Mouse (Mus musculus): ENCODE data around the gene Ttc21a. TPM values are rescaled to one million over a fixed set of nuclear protein-coding genes. Genes with fewer than 3 reads are reported as not detected.

Gene Ttc21a
- polyA plus RNA-seq, 1 experiment from 2014 or later = 0.74 TPM

GRCm38 (mm10) chr9:119943326-119943725, 5.9 kb downstream of the Ttc21a start:
- no peak for ATAC-seq (ENCODE audit: low FRiP score)
- H3K4me1 ChIP-seq = no peaks in the 10 kb centered on the region

GRCm38 (mm10) chr9:119945173-119945900, 7.9 kb downstream of the Ttc21a start:
- WGBS = 78% methylated on average over 12 of the region's 12 CpGs

More at GRCm38 (mm10) chr9:119943326-119943725, 5.9 kb downstream of the Ttc21a start:
- Histone ChIP-seq H3K9ac (replicated peaks) (no peak overlapping the region), H3K4me3 (replicated peaks) (no peak overlapping the region), H3K9me3 (replicated peaks) (no peaks in the 10 kb centered on the region), H3K4me2 (no peak overlapping the region), H3K27me3 (replicated peaks) (no peaks in the 10 kb centered on the region), H3K27ac (replicated peaks) (no peak overlapping the region), H3K36me3 (no peaks in the 10 kb centered on the region)
- WGBS = 75% methylated on average over 1 of the region's 1 CpGs

GRCm38 (mm10) chr9:119948804-119949203, 11.4 kb downstream of the Ttc21a start:
- no peaks in the 10 kb centered on the region for H3K4me1 ChIP-seq
- WGBS = 56% methylated on average over 3 of the region's 3 CpGs

More at GRCm38 (mm10) chr9:119945173-119945900, 7.9 kb downstream of the Ttc21a start:
- Histone ChIP-seq H3K9ac (replicated peaks) (no peak overlapping the region), H3K27me3 (replicated peaks) (no peaks in the 10 kb centered on the region), H3K4me2 (no peak overlapping the region), H3K27ac (replicated peaks) (no peak overlapping the region), H3K4me1 (no peaks in the 10 kb centered on the region), H3K36me3 (no peaks in the 10 kb centered on the region), H3K4me3 (replicated peaks) (no peak overlapping the region), H3K9me3 (replicated peaks) (no peaks in the 10 kb centered on the region)
- ATAC-seq (ENCODE audit: low FRiP score) = no peak

DNA sequence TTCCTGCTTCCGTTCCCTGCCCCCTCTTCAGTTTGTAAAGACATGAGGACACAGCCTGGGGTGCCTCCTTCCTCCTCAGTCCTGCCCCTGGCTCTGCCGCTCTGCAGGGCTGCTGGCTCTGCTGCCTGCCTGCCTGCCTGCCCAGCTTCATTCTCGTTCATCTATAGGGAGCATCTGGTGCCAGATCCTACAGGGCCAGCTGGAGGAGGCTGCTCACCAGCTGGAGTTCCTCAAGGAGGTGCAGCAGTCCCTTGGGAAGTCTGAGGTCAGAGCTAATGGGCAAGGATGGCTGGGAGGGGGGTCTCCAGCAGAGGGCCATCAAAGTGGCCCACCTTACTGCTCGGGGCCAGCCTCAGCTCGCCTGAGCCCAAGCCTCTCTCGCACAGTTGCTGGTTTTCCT, 13.0 kb downstream of the Ttc21a start:
- H3K4me2 ChIP-seq = no peak overlapping the region
- WGBS = 54% methylated on average over 6 of the region's 6 CpGs
- H3K27ac ChIP-seq (replicated peaks) = no peak overlapping the region
- H3K4me3 ChIP-seq (replicated peaks) = no peak overlapping the region
- no peak overlapping the region for H3K9ac ChIP-seq (replicated peaks)
- H3K36me3 ChIP-seq = no peaks in the 10 kb centered on the region
- no peaks in the 10 kb centered on the region for H3K4me1 ChIP-seq
- no peak for ATAC-seq (ENCODE audit: low FRiP score)
- H3K9me3 ChIP-seq (replicated peaks) = no peaks in the 10 kb centered on the region
- H3K27me3 ChIP-seq (replicated peaks) = no peaks in the 10 kb centered on the region

More at GRCm38 (mm10) chr9:119948804-119949203, 11.4 kb downstream of the Ttc21a start:
- Histone ChIP-seq H3K4me3 (replicated peaks) (no peak overlapping the region), H3K4me2 (no peak overlapping the region), H3K27ac (replicated peaks) (no peak overlapping the region), H3K36me3 (no peaks in the 10 kb centered on the region), H3K9me3 (replicated peaks) (no peaks in the 10 kb centered on the region), H3K27me3 (replicated peaks) (no peaks in the 10 kb centered on the region), H3K9ac (replicated peaks) (no peak overlapping the region)
- ATAC-seq (ENCODE audit: low FRiP score) = no peak

- Histone ChIP-seq H3K9me3 (replicated peaks) (no peaks in the 10 kb centered on the region), H3K36me3 (no peaks in the 10 kb centered on the region), H3K4me3 (replicated peaks) (no peak overlapping the region), H3K27me3 (replicated peaks) (no peaks in the 10 kb centered on the region), H3K27ac (replicated peaks) (no peak overlapping the region), H3K4me1 (no peaks in the 10 kb centered on the region), H3K9ac (replicated peaks) (no peak overlapping the region), H3K4me2 (no peak overlapping the region)
- ATAC-seq (ENCODE audit: low FRiP score) = no peak
- WGBS = 91% methylated on average over 9 of the region's 9 CpGs
Observed at GRCm38 (mm10) chr9:119951388-119951787, 14.0 kb downstream of the Ttc21a start.

- Histone ChIP-seq H3K36me3 (no peaks in the 10 kb centered on the region), H3K9ac (replicated peaks) (no peak overlapping the region), H3K9me3 (replicated peaks) (no peaks in the 10 kb centered on the region), H3K27me3 (replicated peaks) (no peaks in the 10 kb centered on the region), H3K4me2 (no peak overlapping the region), H3K4me3 (replicated peaks) (no peak overlapping the region), H3K4me1 (no peaks in the 10 kb centered on the region), H3K27ac (replicated peaks) (no peak overlapping the region)
- WGBS = 86% methylated on average over 9 of the region's 9 CpGs
- no peak for ATAC-seq (ENCODE audit: low FRiP score)
Observed at GRCm38 (mm10) chr9:119958835-119959234, 21.4 kb downstream of the Ttc21a start.

DNA sequence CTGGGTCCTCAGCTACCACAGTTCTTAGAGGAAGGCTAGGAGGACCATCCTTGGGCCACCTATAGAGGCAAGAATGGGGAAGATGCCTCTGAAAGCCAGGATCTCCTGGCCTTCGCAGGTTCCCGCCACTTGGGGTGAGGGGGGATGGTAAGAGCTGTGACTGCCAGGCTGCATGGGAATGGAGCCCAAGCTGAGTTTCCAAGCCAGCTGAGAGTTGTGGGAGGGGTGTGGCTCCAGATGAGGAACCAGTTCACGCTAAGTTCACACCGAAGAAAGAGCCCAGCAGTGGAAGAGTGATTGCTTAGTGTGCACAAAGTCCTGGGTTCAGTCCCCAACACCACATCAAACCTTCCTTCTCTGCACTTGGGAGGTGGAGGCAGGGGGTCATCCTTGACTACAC, 24.8 kb downstream of the Ttc21a start:
- 80% methylated on average over 4 of the region's 4 CpGs for whole genome bisulfite sequencing
- H3K9ac ChIP-seq (replicated peaks) = no peak overlapping the region
- ATAC-seq (ENCODE audit: low FRiP score) = no peak

GRCm38 (mm10) chr9:119962987-119963667, 25.7 kb downstream of the Ttc21a start:
- 13% methylated on average over 21 of the region's 21 CpGs for WGBS
- H3K27me3 ChIP-seq (replicated peaks) = no peaks in the 10 kb centered on the region; the same call in 1 of the 2 replicates
- no peaks in the 10 kb centered on the region for H3K9me3 ChIP-seq (replicated peaks)
- ATAC-seq (ENCODE audit: low FRiP score) = no peak
- no peaks in the 10 kb centered on the region for H3K4me1 ChIP-seq
- H3K36me3 ChIP-seq = no peaks in the 10 kb centered on the region
- H3K9ac ChIP-seq (replicated peaks) = no peak overlapping the region
- no peak overlapping the region for H3K4me3 ChIP-seq (replicated peaks)
- H3K4me2 ChIP-seq = peak overlapping the region; percentile 34; the same call in 1 of the 2 replicates
- no peak overlapping the region for H3K27ac ChIP-seq (replicated peaks)

More for the DNA sequence above, 24.8 kb downstream of the Ttc21a start:
- Histone ChIP-seq H3K9me3 (replicated peaks) (no peaks in the 10 kb centered on the region), H3K4me1 (no peaks in the 10 kb centered on the region), H3K36me3 (no peaks in the 10 kb centered on the region), H3K4me2 (no peak overlapping the region), H3K4me3 (replicated peaks) (no peak overlapping the region), H3K27ac (replicated peaks) (no peak overlapping the region), H3K27me3 (replicated peaks) (no peaks in the 10 kb centered on the region; the same call in 1 of the 2 replicates)

GRCm38 (mm10) chr9:119964206-119964605, 26.8 kb downstream of the Ttc21a start:
- H3K36me3 ChIP-seq = no peaks in the 10 kb centered on the region
- ATAC-seq (ENCODE audit: low FRiP score) = no peak
- H3K27me3 ChIP-seq (replicated peaks) = no peaks in the 10 kb centered on the region; the same call in 1 of the 2 replicates
- H3K9ac ChIP-seq (replicated peaks) = no peak overlapping the region
- H3K4me1 ChIP-seq = no peaks in the 10 kb centered on the region
- no peak overlapping the region for H3K4me3 ChIP-seq (replicated peaks)
- 90% methylated on average over 3 of the region's 3 CpGs for WGBS
- H3K4me2 ChIP-seq = no peak overlapping the region
- H3K9me3 ChIP-seq (replicated peaks) = no peaks in the 10 kb centered on the region
- no peak overlapping the region for H3K27ac ChIP-seq (replicated peaks)

- Histone ChIP-seq H3K4me3 (replicated peaks) (no peak overlapping the region), H3K9me3 (replicated peaks) (no peaks in the 10 kb centered on the region), H3K27me3 (replicated peaks) (no peaks in the 10 kb centered on the region; the same call in 1 of the 2 replicates), H3K4me2 (no peak overlapping the region), H3K36me3 (no peaks in the 10 kb centered on the region), H3K27ac (replicated peaks) (no peak overlapping the region), H3K9ac (replicated peaks) (no peak overlapping the region), H3K4me1 (peaks cover 4% of the 10 kb centered on the region)
- WGBS = 79% methylated on average over 3 of the region's 3 CpGs
- ATAC-seq (ENCODE audit: low FRiP score) = no peak
Observed at GRCm38 (mm10) chr9:119965186-119965585, 27.8 kb downstream of the Ttc21a start.

GRCm38 (mm10) chr9:119966221-119966910, 29.0 kb downstream of the Ttc21a start:
- Histone ChIP-seq H3K4me2 (no peak overlapping the region), H3K27me3 (replicated peaks) (no peaks in the 10 kb centered on the region; the same call in 1 of the 2 replicates), H3K9me3 (replicated peaks) (no peaks in the 10 kb centered on the region), H3K36me3 (no peaks in the 10 kb centered on the region), H3K9ac (replicated peaks) (no peak overlapping the region), H3K4me1 (peaks cover 16% of the 10 kb centered on the region), H3K4me3 (replicated peaks) (no peak overlapping the region), H3K27ac (replicated peaks) (no peak overlapping the region)
- WGBS = 87% methylated on average over 26 of the region's 26 CpGs
- ATAC-seq (ENCODE audit: low FRiP score) = no peak
